Mouse (Mus musculus) ES-E14 (cell line): ENCODE measurements around the gene Rrbp1.

Experiments
- CHD2 ChIP-seq: IDR thresholded peaks from 2 replicates; pipeline ENCODE4 v1.6.1; 2014; ENCODE audit warnings: mild to moderate bottlenecking, low read depth, low read length, inconsistent platforms
- HCFC1 ChIP-seq: IDR thresholded peaks from 2 replicates; pipeline ENCODE4 v1.6.1; 2012; ENCODE audit warnings: low read length, inconsistent platforms, borderline replicate concordance; ENCODE audit not compliant: insufficient read depth
- MAFK ChIP-seq: IDR thresholded peaks from 2 replicates; pipeline ENCODE4 v1.6.1; 2014; ENCODE audit warnings: mild to moderate bottlenecking, low read depth, low read length, inconsistent platforms; ENCODE audit not compliant: insufficient read depth
- ZC3H11A ChIP-seq: IDR thresholded peaks from 2 replicates; pipeline ENCODE4 v1.6.1; 2012; ENCODE audit warnings: low read depth, mild to moderate bottlenecking, inconsistent platforms, low read length, borderline replicate concordance
- ZNF384 ChIP-seq: IDR thresholded peaks from 2 replicates; pipeline ENCODE4 v1.6.1; 2012; ENCODE audit warnings: low read depth, low read length, inconsistent platforms

- TF ChIP-seq MAFK (no peak), ZNF384 (no peak), HCFC1 (no peak), CHD2 (no peak), ZC3H11A (no peak)
These were observed 7.5 kb downstream of the Rrbp1 start for GRCm38 (mm10) chr2:144003544-144003943.
